Mouse (Mus musculus) stomach, embryonic 15.5 days (tissue): ENCODE results near the gene Cib2. TPM values are rescaled to one million over a fixed set of nuclear protein-coding genes. Genes with fewer than 3 reads are reported as not detected.

ENCODE experiments used
- ATAC-seq: fragments of 200-750 bp; cut with Nextera tagmentation; 2 replicates; pipeline ENCODE4 v1.8.0; 2017; ENCODE audit warnings: low read depth, moderate number of reproducible peaks, moderate TSS enrichment; ENCODE audit not compliant: insufficient read depth, low FRiP score
- H3K27ac ChIP-seq: fragments of 300-500 bp; sonication (generic); 2 replicates; pipeline ENCODE4 v1.5.1; 2015; ENCODE audit warnings: mild to moderate bottlenecking, inconsistent platforms
- H3K27me3 ChIP-seq: fragments of 300-500 bp; sonication (generic); replicated peaks from 2 replicates; pipeline ENCODE4 v1.6.1; 2015; ENCODE audit warnings: inconsistent platforms
- H3K36me3 ChIP-seq: fragments of 300-500 bp; sonication (generic); 2 replicates; pipeline ENCODE4 v1.6.1; 2015; ENCODE audit warnings: inconsistent platforms
- H3K4me1 ChIP-seq: fragments of 300-500 bp; sonication (generic); 2 replicates; pipeline ENCODE4 v1.6.1; 2015; ENCODE audit warnings: inconsistent platforms
- H3K4me2 ChIP-seq: fragments of 300-500 bp; sonication (generic); 2 replicates; pipeline ENCODE4 v1.6.1; 2015; ENCODE audit warnings: mild to moderate bottlenecking, inconsistent platforms
- H3K4me3 ChIP-seq: fragments of 300-500 bp; sonication (generic); replicated peaks from 2 replicates; pipeline ENCODE4 v1.5.1; 2015; ENCODE audit warnings: inconsistent platforms
- H3K9ac ChIP-seq: fragments of 300-500 bp; sonication (generic); 2 replicates; pipeline ENCODE4 v1.6.1; 2015; ENCODE audit warnings: inconsistent platforms
- H3K9me3 ChIP-seq: fragments of 300-500 bp; sonication (generic); 2 replicates; pipeline ENCODE4 v1.6.1; 2016; ENCODE audit warnings: inconsistent platforms
- WGBS: fragments of 180-500 bp; shearing (Covaris S2); methylation state at CpG from one replicate; pipeline ENCODE4 v1.1.7; 2015; 5-methylcytosine and 5-hydroxymethylcytosine counted together
- polyA plus RNA-seq: library from polyadenylated mRNA; unstranded; fragments of >200 nt; fragmentation: Nextera tagmentation; extraction: Ambion mirVana; gene quantifications from 2 replicates; pipeline ENCODE4 v1.2.1, GENCODE M21; 2015

The Cib2 gene
- polyA plus RNA-seq, 1 experiment from 2014 or later: 11.0 TPM

DNA sequence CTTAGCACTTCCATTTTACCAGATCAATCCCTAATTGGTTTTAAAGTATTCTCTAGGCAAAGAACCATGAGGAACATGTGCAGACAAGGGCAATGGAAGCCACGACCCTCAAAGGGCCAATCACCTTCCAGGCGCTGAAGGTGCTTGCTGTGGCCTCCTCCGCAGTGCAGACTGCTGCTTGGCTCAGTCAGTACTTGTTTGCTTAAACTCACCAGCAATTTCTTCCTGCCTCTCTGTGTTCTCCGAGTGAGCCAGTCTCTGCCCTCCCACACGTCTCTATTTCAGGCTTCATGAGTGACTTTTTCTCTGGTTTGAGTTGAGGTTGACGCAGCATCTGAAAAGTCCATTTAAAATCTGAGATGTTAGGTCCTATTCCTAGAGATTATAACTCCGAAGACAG lies 41.1 kb downstream of the Cib2 start:
- no peak for ATAC-seq
- Histone ChIP-seq H3K9me3 (no peaks in the 10 kb centered on the region), H3K4me3 (no peak overlapping the region), H3K27ac (no peak overlapping the region), H3K4me2 (no peak overlapping the region), H3K4me1 (no peaks in the 10 kb centered on the region), H3K36me3 (no peaks in the 10 kb centered on the region), H3K9ac (no peak overlapping the region), H3K27me3 (no peaks in the 10 kb centered on the region)
- WGBS: 52% methylated on average over 7 of the region's 7 CpGs

- no peak for ATAC-seq
- no peak overlapping the region for H3K9ac ChIP-seq
- WGBS: 84% methylated on average over 2 of the region's 2 CpGs
- H3K36me3 ChIP-seq: no peaks in the 10 kb centered on the region
- no peaks in the 10 kb centered on the region for H3K9me3 ChIP-seq
- no peak overlapping the region for H3K4me2 ChIP-seq
- no peaks in the 10 kb centered on the region for H3K4me1 ChIP-seq
- H3K27me3 ChIP-seq: no peaks in the 10 kb centered on the region
- H3K27ac ChIP-seq: no peak overlapping the region
- no peak overlapping the region for H3K4me3 ChIP-seq
Measured at GRCm38 (mm10) chr9:54515991-54516390, 44.0 kb downstream of the Cib2 start.

DNA sequence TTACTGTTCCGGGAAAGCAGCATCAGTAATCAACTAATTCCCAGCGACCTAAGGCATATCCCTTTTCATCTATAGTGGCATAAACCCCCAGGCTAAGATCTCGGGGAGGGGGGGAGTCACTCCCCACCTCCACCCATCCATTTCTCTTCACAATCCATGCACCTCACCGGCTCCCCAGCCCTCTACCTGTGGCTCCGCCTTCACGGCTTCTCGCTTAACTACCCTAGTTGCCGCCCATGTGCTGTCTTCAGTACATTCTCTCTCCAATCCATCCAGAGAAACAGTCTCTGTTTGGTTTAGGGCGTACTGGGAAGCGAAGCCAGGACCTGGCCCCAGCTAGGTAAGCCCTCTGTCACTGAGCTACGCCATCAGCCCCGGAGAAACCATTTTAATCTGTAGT lies 57.1 kb downstream of the Cib2 start:
- H3K27ac ChIP-seq: no peak overlapping the region
- peak overlapping the region; percentile 70; the same call in 1 of the 2 replicates for H3K4me3 ChIP-seq
- no peaks in the 10 kb centered on the region for H3K36me3 ChIP-seq
- ATAC-seq: no peak
- H3K4me2 ChIP-seq: peak overlapping the region; percentile 91
- peaks cover 6% of the 10 kb centered on the region; the same call in 1 of the 2 replicates for H3K27me3 ChIP-seq
- no peaks in the 10 kb centered on the region for H3K9me3 ChIP-seq
- H3K9ac ChIP-seq: no peak overlapping the region
- WGBS: 11% methylated on average over 12 of the region's 12 CpGs
- H3K4me1 ChIP-seq: no peaks in the 10 kb centered on the region

DNA sequence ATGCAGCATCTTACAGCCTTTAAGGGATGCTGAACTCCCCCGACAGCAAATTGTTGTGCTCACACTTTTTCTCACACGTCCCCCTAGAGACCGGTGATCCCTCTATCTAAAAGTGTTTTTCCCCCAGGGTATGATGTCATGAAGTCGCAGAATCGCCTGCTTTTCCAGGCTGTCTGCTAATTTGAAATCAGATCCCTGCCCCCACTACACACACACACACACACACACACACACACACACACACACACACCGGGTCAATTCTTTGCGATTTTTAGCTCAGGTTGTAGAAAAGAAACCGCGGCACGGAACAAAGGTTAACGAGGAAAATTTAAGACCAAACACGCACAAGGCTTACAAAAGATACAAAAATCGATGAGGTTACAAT lies 57.9 kb downstream of the Cib2 start:
- Histone ChIP-seq H3K4me3 (peak overlapping the region; percentile 70), H3K27ac (no peak overlapping the region), H3K9ac (no peak overlapping the region; the same call in 1 of the 2 replicates), H3K4me1 (no peaks in the 10 kb centered on the region), H3K9me3 (no peaks in the 10 kb centered on the region), H3K4me2 (peak overlapping the region; percentile 91), H3K36me3 (no peaks in the 10 kb centered on the region), H3K27me3 (peaks cover 6% of the 10 kb centered on the region; the same call in 1 of the 2 replicates)
- WGBS: 3% methylated on average over 13 of the region's 13 CpGs
- ATAC-seq: no peak; the same call in 1 of the 2 replicates

DNA sequence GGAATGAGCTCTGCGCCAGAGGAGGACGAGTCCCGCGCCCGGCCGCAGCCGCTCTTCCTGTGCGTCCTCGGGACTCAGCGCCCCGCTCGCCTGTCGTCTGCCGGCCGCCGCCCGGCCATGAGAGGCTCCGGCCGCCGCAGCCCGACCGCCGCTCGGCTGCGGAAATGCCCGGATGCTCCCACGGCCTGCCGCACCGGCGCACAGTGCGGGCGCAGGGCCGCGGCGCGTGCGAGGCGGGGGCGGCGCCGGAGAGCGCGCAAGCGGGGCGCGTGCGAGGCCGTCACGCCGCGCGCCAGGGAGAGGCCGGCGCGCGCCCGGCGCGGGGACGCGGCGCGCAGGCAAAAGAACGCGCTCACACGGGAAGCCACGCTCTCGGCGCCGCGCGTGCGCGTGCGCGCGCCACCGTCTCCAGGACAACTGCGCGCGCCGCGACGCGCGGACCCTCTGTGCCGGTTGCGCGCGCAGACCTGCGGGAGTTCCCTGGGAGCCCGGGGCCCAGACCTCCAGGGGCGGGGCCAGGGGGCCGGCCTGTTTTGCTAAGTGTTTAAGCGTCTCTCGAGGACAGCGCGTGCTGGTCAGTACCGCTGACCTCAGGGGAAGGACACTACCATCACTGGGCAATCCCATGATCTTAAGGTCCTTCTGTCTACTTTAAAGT lies 58.4 kb downstream of the Cib2 start, which contains the start of gene Dmxl2:
TSS of gene Dmxl2 (minus strand) at position 174 of the 658 bp plus-strand sequence.
- H3K36me3 ChIP-seq: no peaks in the 10 kb centered on the region
- ATAC-seq: peak; percentile 91
- peak within 1 kb of the TSS; percentile 42; the same call in 1 of the 2 replicates for H3K9ac ChIP-seq
- no peaks in the 10 kb centered on the region for H3K9me3 ChIP-seq
- WGBS: 1% methylated on average over 74 of the region's 99 CpGs
- H3K27ac ChIP-seq: no peak within 1 kb of the TSS
- H3K4me2 ChIP-seq: peak within 1 kb of the TSS; percentile 91
- H3K4me1 ChIP-seq: no peaks in the 10 kb centered on the region
- H3K4me3 ChIP-seq: peak within 1 kb of the TSS; percentile 70
- peaks cover 6% of the 10 kb centered on the region; the same call in 1 of the 2 replicates for H3K27me3 ChIP-seq

- Histone ChIP-seq H3K9me3 (no peaks in the 10 kb centered on the region), H3K4me1 (no peaks in the 10 kb centered on the region), H3K27me3 (peaks cover 6% of the 10 kb centered on the region; the same call in 1 of the 2 replicates), H3K4me3 (peak overlapping the region; percentile 70), H3K9ac (peak overlapping the region; percentile 42; the same call in 1 of the 2 replicates), H3K36me3 (no peaks in the 10 kb centered on the region), H3K27ac (no peak overlapping the region), H3K4me2 (peak overlapping the region; percentile 91)
- WGBS: under 1% methylated on average over 43 of the region's 43 CpGs
- ATAC-seq: peak; percentile 47
Measured at GRCm38 (mm10) chr9:54500832-54501452, 59.1 kb downstream of the Cib2 start.

DNA sequence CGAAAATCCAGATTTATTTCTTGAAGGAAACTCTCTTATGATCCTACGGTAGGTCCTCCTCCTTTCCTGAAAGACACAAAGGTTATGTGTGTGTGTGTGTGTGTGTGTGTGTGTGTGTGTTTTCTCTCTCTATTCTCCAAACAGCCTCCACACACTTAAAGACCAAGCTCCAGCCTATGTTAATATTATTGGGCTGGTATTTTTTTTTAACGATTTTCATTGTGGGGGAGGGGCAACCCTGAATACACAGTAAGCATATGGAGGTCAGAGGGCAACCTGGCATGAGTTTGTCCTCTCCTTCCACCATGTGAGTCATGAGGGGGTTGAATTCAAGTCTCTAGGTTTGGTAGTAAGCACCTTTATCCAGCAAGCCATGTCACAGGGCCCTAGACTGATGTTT lies 60.2 kb downstream of the Cib2 start:
- H3K4me2 ChIP-seq: no peak overlapping the region
- H3K9ac ChIP-seq: no peak overlapping the region
- H3K36me3 ChIP-seq: no peaks in the 10 kb centered on the region
- no peaks in the 10 kb centered on the region for H3K9me3 ChIP-seq
- H3K4me1 ChIP-seq: no peaks in the 10 kb centered on the region
- no peak overlapping the region for H3K27ac ChIP-seq
- H3K4me3 ChIP-seq: no peak overlapping the region
- ATAC-seq: no peak
- H3K27me3 ChIP-seq: peaks cover 6% of the 10 kb centered on the region; the same call in 1 of the 2 replicates
- WGBS: 78% methylated on average over 3 of the region's 3 CpGs

DNA sequence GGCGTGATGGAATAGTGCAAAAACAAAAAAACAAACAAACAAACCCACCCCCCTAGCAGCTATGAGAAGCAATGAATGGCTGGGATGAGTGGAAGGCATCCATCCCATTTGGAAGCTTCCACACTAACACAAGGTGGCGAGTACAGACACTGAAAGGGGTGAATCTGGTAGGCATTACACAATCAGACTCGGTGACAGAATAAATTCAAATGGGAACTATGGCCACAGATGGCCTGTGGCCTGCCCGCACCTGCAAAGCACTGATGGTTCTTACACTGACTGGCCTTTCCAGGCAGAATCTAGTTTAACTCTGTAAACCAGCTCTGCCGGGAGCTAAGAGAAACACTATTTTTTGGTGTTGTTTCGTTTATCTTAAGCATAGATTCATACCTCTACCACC lies 60.7 kb downstream of the Cib2 start:
- 87% methylated on average over 6 of the region's 6 CpGs for WGBS
- no peaks in the 10 kb centered on the region for H3K36me3 ChIP-seq
- no peak overlapping the region for H3K4me3 ChIP-seq
- no peaks in the 10 kb centered on the region for H3K4me1 ChIP-seq
- H3K9ac ChIP-seq: no peak overlapping the region
- peaks cover 6% of the 10 kb centered on the region; the same call in 1 of the 2 replicates for H3K27me3 ChIP-seq
- H3K27ac ChIP-seq: no peak overlapping the region
- no peak overlapping the region for H3K4me2 ChIP-seq
- no peaks in the 10 kb centered on the region for H3K9me3 ChIP-seq
- ATAC-seq: no peak

Other genes starting within 250 kb of the Cib2 start
- 4.6 and 5.8 TPM in 2 replicates for gene Dmxl2, start 58.6 kb downstream of the Cib2 start, polyA plus RNA-seq
- not detected in 2 replicates for gene Sh2d7, start 21.2 kb downstream of the Cib2 start, polyA plus RNA-seq
- 128 and 132 TPM in 2 replicates for gene Idh3a, start 26.1 kb upstream of the Cib2 start, polyA plus RNA-seq
- gene Acsbg1, start 101.7 kb upstream of the Cib2 start, polyA plus RNA-seq: 1.9 and 3.1 TPM in 2 replicates
- gene Dnaja4, start 138.7 kb upstream of the Cib2 start, polyA plus RNA-seq: 5.8 and 7.3 TPM in 2 replicates
- gene Wdr61, start 174.3 kb upstream of the Cib2 start, polyA plus RNA-seq: 147 and 164 TPM in 2 replicates
- gene Crabp1, start 204.5 kb upstream of the Cib2 start, polyA plus RNA-seq: 45.9 and 72.7 TPM in 2 replicates